Mouse (Mus musculus): Measurements from ENCODE around the gene Elobl. TPM values are rescaled to one million over a fixed set of nuclear protein-coding genes. Genes with fewer than 3 reads are reported as not detected.
A peak's percentile ranks its signal among the peaks of the same experiment; 100 is the strongest.

Elobl gene
- total RNA-seq, 4 experiments from 2014 or later, result not detected

GRCm38 (mm10) chr11:88988956-88989355 is 22.2 kb upstream of the Elobl start:
- DNase-seq (ENCODE audit: low spot score in 2 of 2), result no peak

GRCm38 (mm10) chr11:88986616-88987015 is 19.9 kb upstream of the Elobl start:
- no peak for DNase-seq (ENCODE audit: low spot score in 2 of 2)

- DNase-seq (ENCODE audit: low spot score in 2 of 2), result no peak
Observed at GRCm38 (mm10) chr11:88981337-88981736, 14.6 kb upstream of the Elobl start.

GRCm38 (mm10) chr11:88977188-88977587 is 10.5 kb upstream of the Elobl start:
- no peak for DNase-seq (ENCODE audit: low spot score in 2 of 2)

- DNase-seq (ENCODE audit: low spot score in 2 of 2), result no peak
Observed at GRCm38 (mm10) chr11:88976320-88976719, 9.6 kb upstream of the Elobl start.

- DNase-seq (ENCODE audit: low spot score in 2 of 2), result peak; percentile 84 to 88
Observed at GRCm38 (mm10) chr11:88973776-88974701, 7.3 kb upstream of the Elobl start.

GRCm38 (mm10) chr11:88970202-88970732 is 3.5 kb upstream of the Elobl start, which contains the start of gene Coil:
Gene Coil, plus strand, starts transcription at chr11:88970252.
- no peak for DNase-seq (ENCODE audit: low spot score in 2 of 2)

GRCm38 (mm10) chr11:88958851-88959250 is 7.9 kb downstream of the Elobl start:
- DNase-seq (ENCODE audit: low spot score in 2 of 2), result no peak

GRCm38 (mm10) chr11:88955217-88955969 is 11.3 kb downstream of the Elobl start, which contains the start of gene Scpep1:
Gene Scpep1, minus strand, starts transcription at chr11:88955465.
- DNase-seq (ENCODE audit: low spot score in 2 of 2), result peak; percentile 95 to 96

GRCm38 (mm10) chr11:88954803-88955202 is 11.9 kb downstream of the Elobl start:
- DNase-seq (ENCODE audit: low spot score in 2 of 2), result no peak

- DNase-seq (ENCODE audit: low spot score in 2 of 2), result no peak
Observed at GRCm38 (mm10) chr11:88953582-88953981, 13.1 kb downstream of the Elobl start.

GRCm38 (mm10) chr11:88952117-88952516 is 14.6 kb downstream of the Elobl start:
- no peak for DNase-seq (ENCODE audit: low spot score in 2 of 2)

GRCm38 (mm10) chr11:88951576-88951975 is 15.2 kb downstream of the Elobl start:
- DNase-seq (ENCODE audit: low spot score in 2 of 2), result no peak

GRCm38 (mm10) chr11:88950640-88951250 is 16.0 kb downstream of the Elobl start:
- DNase-seq (ENCODE audit: low spot score in 2 of 2), result no peak

- no peak for DNase-seq (ENCODE audit: low spot score in 2 of 2)
Observed at GRCm38 (mm10) chr11:88949802-88950639, 16.7 kb downstream of the Elobl start.

GRCm38 (mm10) chr11:88948896-88949295 is 17.8 kb downstream of the Elobl start:
- DNase-seq (ENCODE audit: low spot score in 2 of 2), result no peak

- no peak for DNase-seq (ENCODE audit: low spot score in 2 of 2)
Observed at GRCm38 (mm10) chr11:88945971-88946585, 20.7 kb downstream of the Elobl start.

GRCm38 (mm10) chr11:88941489-88941888 is 25.2 kb downstream of the Elobl start:
- DNase-seq (ENCODE audit: low spot score in 2 of 2), result no peak

- DNase-seq (ENCODE audit: low spot score in 2 of 2), result no peak
Observed at GRCm38 (mm10) chr11:88939634-88940033, 27.1 kb downstream of the Elobl start.

GRCm38 (mm10) chr11:88938770-88939169 is 28.0 kb downstream of the Elobl start:
- no peak for DNase-seq (ENCODE audit: low spot score in 2 of 2)

Measured in gastrocnemius, adult 8-10 months (tissue).